Mouse (Mus musculus) monocyte, adult 5-6 weeks (primary cell): ENCODE measurements around the gene Ptprm. TPM values are rescaled to one million over a fixed set of nuclear protein-coding genes. Genes with fewer than 3 reads are reported as not detected.

ENCODE experiments used
- ATAC-seq: fragments of 153-309, 156-312 bp; replicated peaks from 2 replicates; pipeline ENCODE4 v1.8.0; 2017; ENCODE audit warnings: mild to moderate bottlenecking; ENCODE audit not compliant: low TSS enrichment, insufficient number of reproducible peaks, severe bottlenecking, poor library complexity, low FRiP score
- total RNA-seq: library from RNA; stranded (forward); fragments of 200-1000, 200-491, 200-594 nt; gene quantifications from 3 replicates; pipeline ENCODE4 v1.2.3, GENCODE M21; 2017

The Ptprm gene
- total RNA-seq, 1 experiment from 2014 or later = not detected

- ATAC-seq = no peak
Observed at GRCm38 (mm10) chr17:67350536-67350935, 3.7 kb downstream of the Ptprm start.

DNA sequence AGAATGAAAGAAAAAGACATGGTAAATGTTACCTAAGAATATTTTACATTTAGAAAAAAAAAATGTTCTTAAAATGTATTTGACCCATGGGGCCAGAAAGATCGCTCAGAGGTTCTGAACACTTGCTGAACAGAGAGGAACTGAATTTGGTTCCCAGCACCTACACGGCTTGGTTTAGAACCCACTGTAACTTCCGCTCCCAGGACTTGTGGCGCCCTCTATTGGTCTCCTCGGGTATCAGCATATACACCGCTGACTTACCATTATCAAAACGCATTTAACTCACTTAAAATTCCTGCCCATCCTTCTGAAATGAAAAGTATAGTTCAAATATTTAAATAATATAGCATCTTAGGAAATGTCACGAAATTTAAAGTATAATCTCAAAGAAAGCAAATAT lies 4.7 kb downstream of the Ptprm start:
- ATAC-seq = no peak

- no peak for ATAC-seq
Observed at GRCm38 (mm10) chr17:67346921-67347320, 7.3 kb downstream of the Ptprm start.

DNA sequence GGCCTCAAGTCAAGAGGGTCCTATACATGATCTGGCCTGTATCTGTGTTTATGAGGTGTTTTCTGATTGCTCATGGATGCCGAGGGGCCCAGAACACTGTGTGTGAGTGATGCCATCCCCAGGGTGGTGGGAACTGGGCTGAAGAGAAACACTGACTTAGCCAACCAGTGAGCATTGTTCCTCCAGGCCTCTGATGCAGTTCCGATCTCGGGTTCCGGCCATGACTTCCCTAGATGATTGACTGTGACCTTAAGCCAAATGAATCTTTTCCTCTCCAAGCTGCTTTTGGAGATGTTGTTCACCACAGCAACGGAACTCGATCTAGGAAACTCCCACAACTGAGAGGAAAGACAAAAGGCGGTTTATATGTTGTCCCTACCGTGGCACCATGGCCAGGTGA lies 9.1 kb downstream of the Ptprm start:
- ATAC-seq = no peak

DNA sequence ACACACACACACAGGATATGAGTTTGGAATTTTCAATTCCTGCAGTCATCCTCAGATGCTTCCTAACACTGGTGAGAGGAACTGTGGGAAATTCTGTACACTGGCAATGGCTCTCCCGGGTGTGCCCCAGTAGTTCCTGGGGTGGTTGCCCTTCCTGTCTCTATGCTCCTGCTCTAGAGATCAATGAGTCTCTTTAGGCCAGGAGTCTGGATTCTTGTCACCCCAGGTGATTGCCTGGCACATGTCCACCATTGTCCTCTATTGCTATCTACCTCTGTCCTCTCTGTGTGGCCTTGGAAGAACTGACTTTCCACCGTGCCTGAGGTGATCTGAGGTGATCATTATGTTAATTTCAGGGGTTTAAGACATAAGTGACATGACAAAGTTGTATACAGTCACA lies 10.8 kb downstream of the Ptprm start:
- ATAC-seq = no peak

DNA sequence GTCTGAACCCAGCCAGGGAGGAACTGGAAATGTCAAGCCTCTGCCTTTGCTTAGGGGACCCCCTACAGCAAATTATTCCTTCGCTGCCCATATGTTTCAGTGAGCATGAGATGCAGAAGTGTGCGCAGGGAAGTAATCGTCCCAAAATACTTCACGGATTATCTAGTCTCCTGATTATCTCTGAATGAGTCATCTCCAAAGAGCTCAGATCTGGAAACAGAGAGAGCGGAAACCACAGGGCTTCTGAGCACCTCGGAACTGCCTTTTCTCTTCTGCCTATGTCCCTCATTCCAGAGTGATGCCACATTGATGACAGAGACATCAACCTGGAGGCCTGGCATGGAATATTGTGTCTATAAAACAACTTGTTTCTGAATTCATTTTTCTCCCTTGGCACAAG lies 11.3 kb downstream of the Ptprm start:
- no peak for ATAC-seq

DNA sequence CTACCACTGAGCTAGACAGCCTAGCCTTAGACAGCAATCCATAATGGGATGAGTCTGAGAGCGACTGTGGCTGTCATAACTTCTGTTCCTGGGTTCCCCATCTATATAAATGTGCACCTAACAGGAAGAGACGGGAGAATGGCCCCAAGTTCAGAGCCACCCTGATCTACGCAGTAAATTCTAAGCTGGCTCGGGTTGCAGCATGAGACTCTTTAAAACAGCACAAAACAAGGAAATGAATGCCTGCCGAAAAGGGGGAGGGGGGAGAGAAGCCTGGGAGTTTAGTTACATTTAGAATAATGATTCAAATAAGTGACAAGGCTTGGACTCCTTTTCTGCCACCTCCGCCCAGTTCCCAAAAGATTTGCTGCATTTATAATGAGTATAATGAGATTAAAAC lies 13.9 kb downstream of the Ptprm start:
- no peak for ATAC-seq

- ATAC-seq = no peak
Observed at GRCm38 (mm10) chr17:67339569-67339968, 14.7 kb downstream of the Ptprm start.

DNA sequence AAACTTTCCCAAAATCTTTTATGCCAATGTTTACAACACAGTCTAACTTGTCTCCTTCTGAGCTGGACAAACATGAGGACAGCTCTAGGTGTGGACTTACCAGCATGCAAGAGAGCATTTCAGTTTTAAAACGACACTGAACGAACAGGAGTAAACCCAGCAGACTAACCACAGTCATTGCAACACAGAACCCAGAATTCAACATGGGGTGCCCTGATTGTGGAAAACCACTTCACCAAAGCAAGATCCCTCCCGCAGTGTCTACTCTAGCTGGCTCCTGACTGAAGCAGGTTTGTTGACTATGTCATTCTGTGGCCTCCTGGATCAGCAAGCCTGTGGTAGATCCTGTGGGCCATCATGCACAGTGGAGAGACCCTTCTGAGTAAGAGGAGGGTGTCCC lies 19.9 kb downstream of the Ptprm start:
- ATAC-seq = no peak

- no peak for ATAC-seq
Observed at GRCm38 (mm10) chr17:67329435-67329834, 24.8 kb downstream of the Ptprm start.

- no peak for ATAC-seq
Observed at GRCm38 (mm10) chr17:67324499-67324832, 29.8 kb downstream of the Ptprm start.

GRCm38 (mm10) chr17:67323777-67324498 lies 30.3 kb downstream of the Ptprm start:
- no peak for ATAC-seq

GRCm38 (mm10) chr17:67314491-67315205 lies 39.6 kb downstream of the Ptprm start:
- no peak for ATAC-seq

DNA sequence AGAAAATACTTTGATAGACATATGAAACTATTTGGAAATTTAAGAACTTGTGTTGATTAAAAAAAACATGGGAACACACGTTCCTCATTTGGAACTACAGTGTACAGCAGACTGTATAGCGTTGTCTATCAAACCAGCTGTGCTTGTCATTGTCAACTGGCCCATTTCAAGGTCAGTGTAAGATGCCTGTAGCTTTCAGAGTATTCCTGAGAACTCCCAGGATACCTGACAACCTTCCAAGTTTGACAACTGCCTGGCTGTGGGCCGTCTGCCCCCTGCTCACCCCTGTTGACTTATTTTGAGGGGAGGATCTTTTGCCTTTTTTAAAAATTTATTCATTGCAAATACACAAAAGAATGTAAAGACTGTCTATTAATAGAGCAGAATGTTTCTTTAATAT lies 45.8 kb downstream of the Ptprm start:
- no peak for ATAC-seq

DNA sequence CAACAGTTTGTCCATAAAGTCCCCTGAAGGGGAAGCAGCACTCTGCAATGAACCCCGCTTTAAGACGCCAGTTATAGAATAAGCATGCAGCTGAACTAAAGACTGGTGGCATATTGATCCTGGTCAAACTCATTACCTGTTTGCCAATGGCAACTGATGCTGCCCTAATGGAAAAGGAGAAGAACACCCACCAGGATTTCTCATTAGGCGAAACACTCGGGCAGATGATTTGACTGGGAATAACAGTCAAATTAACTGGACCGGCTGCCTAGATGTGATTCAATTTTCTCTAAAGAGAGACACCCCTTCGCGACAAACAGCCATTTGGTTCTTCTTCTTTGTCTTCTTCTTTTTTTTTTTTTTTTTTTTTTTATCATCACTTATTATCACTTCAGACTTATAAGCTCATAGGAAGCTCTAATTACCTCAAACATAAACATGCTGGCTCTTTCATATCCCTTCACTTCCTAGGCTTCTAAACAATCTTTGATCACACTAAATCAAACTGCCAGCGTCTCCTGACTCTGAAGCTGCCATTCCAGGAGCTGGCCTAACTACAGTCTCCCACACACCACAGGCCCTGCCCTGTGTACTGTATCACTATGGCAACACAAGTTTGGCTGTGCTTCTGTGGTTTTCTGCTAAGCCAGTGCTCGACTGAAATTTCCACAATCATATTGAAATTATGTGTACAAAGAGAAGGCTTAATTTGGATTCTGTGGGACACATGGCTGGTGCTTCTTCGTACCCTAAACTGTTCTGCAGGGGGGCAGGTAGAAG lies 48.0 kb downstream of the Ptprm start:
- ATAC-seq = no peak

DNA sequence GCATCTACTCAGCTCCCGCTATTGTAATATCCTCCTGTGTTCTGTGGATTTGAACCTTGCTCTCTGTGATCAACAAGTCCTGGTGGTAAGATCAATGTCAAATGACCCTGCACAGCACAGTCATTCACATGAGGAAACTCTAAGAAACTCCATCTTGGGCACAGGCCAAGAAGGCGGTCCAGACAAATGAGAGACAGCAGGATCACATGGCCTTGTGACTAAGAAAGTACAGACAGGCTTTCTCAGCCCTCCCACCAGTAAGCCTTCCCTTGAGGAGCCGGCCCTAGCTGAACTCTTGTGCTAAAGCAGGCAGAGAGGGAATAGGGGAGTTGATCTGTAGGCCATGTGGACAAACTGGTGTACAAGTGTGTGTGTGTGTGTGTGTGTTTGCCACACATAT lies 49.4 kb downstream of the Ptprm start:
- no peak for ATAC-seq

GRCm38 (mm10) chr17:67303326-67304099 lies 50.7 kb downstream of the Ptprm start:
- ATAC-seq = no peak

DNA sequence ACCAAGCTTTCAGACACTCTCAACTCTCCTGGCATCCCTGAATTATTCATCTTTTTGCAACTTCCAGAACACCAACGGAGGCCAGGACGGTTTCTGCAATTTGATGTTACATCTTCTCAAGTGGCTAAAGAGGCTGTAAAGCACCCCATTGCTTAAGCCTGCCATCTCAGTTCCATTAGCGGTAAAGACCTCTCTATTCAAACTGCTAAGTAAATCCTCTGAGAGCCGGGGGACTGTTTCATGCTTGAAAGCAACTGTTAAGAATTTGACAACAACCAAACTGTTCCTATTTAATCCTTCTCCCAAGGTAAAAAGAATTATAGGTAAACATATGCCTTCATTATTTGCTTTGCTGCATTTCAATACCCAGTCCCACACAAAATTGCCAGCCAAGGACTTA lies 51.7 kb downstream of the Ptprm start:
- no peak for ATAC-seq

GRCm38 (mm10) chr17:67302074-67302473 lies 52.2 kb downstream of the Ptprm start:
- ATAC-seq = no peak
